Mouse (Mus musculus): ENCODE measurements around the gene Dlg2. TPM values are rescaled to one million over a fixed set of nuclear protein-coding genes. Genes with fewer than 3 reads are reported as not detected.

Dlg2 gene
- polyA plus RNA-seq, 1 experiment from 2014 or later = 3.0 TPM

- DNase-seq (ENCODE audit: low spot score) (no peak), ATAC-seq (replicated peaks; ENCODE audit: low FRiP score) (no peak)
- Histone ChIP-seq H3K27ac (ENCODE audit: low read depth, low read length) (no peak overlapping the region), H3K4me3 (ENCODE audit: low read depth, low read length) (no peak overlapping the region), H3K9me3 (ENCODE audit: control insufficient read depth, low read length) (no peaks in the 10 kb centered on the region), H3K4me2 (ENCODE audit: low read depth, low read length, severe bottlenecking) (no peak overlapping the region), H3K27me3 (ENCODE audit: control insufficient read depth, insufficient read depth, low read length) (no peaks in the 10 kb centered on the region), H3K4me1 (replicated peaks; ENCODE audit: control insufficient read depth, insufficient read depth, low read length) (peaks cover 2% of the 10 kb centered on the region; the same call in 1 of the 2 replicates), H3K36me3 (ENCODE audit: control insufficient read depth, insufficient read depth, low read length) (no peaks in the 10 kb centered on the region), H3K9ac (ENCODE audit: low read length) (no peak overlapping the region)
- WGBS = 81% methylated on average over 2 of the region's 2 CpGs
These were observed 609.6 kb downstream of the Dlg2 start for GRCm38 (mm10) chr7:91086071-91086470.

GRCm38 (mm10) chr7:91089211-91089930 is 612.9 kb downstream of the Dlg2 start:
- Histone ChIP-seq H3K36me3 (ENCODE audit: control insufficient read depth, insufficient read depth, low read length) (no peaks in the 10 kb centered on the region), H3K4me1 (replicated peaks; ENCODE audit: control insufficient read depth, insufficient read depth, low read length) (peaks cover 6% of the 10 kb centered on the region; the same call in 1 of the 2 replicates), H3K27me3 (ENCODE audit: control insufficient read depth, insufficient read depth, low read length) (no peaks in the 10 kb centered on the region), H3K9me3 (ENCODE audit: control insufficient read depth, low read length) (no peaks in the 10 kb centered on the region), H3K4me2 (ENCODE audit: low read depth, low read length, severe bottlenecking) (no peak overlapping the region), H3K9ac (ENCODE audit: low read length) (no peak overlapping the region), H3K27ac (ENCODE audit: low read depth, low read length) (no peak overlapping the region), H3K4me3 (ENCODE audit: low read depth, low read length) (no peak overlapping the region)
- WGBS = 31% methylated on average over 6 of the region's 6 CpGs
- ATAC-seq (replicated peaks; ENCODE audit: low FRiP score) (no peak), DNase-seq (ENCODE audit: low spot score) (no peak)

- H3K9me3 ChIP-seq (ENCODE audit: control insufficient read depth, low read length) = no peaks in the 10 kb centered on the region
- ATAC-seq (replicated peaks; ENCODE audit: low FRiP score) (no peak; the same call in 1 of the 2 replicates), DNase-seq (ENCODE audit: low spot score) (no peak)
- peaks cover 6% of the 10 kb centered on the region; the same call in 1 of the 2 replicates for H3K4me1 ChIP-seq (replicated peaks; ENCODE audit: control insufficient read depth, insufficient read depth, low read length)
- peak overlapping the region; percentile 32; the same call in 1 of the 2 replicates for H3K4me3 ChIP-seq (ENCODE audit: low read depth, low read length)
- no peaks in the 10 kb centered on the region for H3K36me3 ChIP-seq (ENCODE audit: control insufficient read depth, insufficient read depth, low read length)
- peak overlapping the region; percentile 73 for H3K4me2 ChIP-seq (ENCODE audit: low read depth, low read length, severe bottlenecking)
- 53% methylated on average over 5 of the region's 5 CpGs for WGBS
- H3K9ac ChIP-seq (ENCODE audit: low read length) = no peak overlapping the region; the same call in 1 of the 2 replicates
- no peak overlapping the region for H3K27ac ChIP-seq (ENCODE audit: low read depth, low read length)
- H3K27me3 ChIP-seq (ENCODE audit: control insufficient read depth, insufficient read depth, low read length) = no peaks in the 10 kb centered on the region
These were observed 613.9 kb downstream of the Dlg2 start for GRCm38 (mm10) chr7:91090317-91090829.

- Histone ChIP-seq H3K4me1 (replicated peaks; ENCODE audit: control insufficient read depth, insufficient read depth, low read length) (peaks cover 6% of the 10 kb centered on the region; the same call in 1 of the 2 replicates), H3K9ac (ENCODE audit: low read length) (peak overlapping the region; percentile 44; the same call in 1 of the 2 replicates), H3K36me3 (ENCODE audit: control insufficient read depth, insufficient read depth, low read length) (no peaks in the 10 kb centered on the region), H3K4me2 (ENCODE audit: low read depth, low read length, severe bottlenecking) (peak overlapping the region; percentile 73), H3K27me3 (ENCODE audit: control insufficient read depth, insufficient read depth, low read length) (no peaks in the 10 kb centered on the region), H3K4me3 (ENCODE audit: low read depth, low read length) (peak overlapping the region; percentile 32), H3K27ac (ENCODE audit: low read depth, low read length) (no peak overlapping the region), H3K9me3 (ENCODE audit: control insufficient read depth, low read length) (no peaks in the 10 kb centered on the region)
- ATAC-seq (replicated peaks; ENCODE audit: low FRiP score) = peak; percentile 78
- DNase-seq (ENCODE audit: low spot score) = peak; percentile 51
- WGBS = 10% methylated on average over 25 of the region's 25 CpGs
These were observed 614.6 kb downstream of the Dlg2 start for GRCm38 (mm10) chr7:91090830-91091683.

- DNase-seq (ENCODE audit: low spot score) = no peak
- ATAC-seq (replicated peaks; ENCODE audit: low FRiP score) = no peak
- 84% methylated on average over 7 of the region's 7 CpGs for WGBS
- H3K4me3 ChIP-seq (ENCODE audit: low read depth, low read length) = no peak overlapping the region
- no peak overlapping the region for H3K9ac ChIP-seq (ENCODE audit: low read length)
- H3K27me3 ChIP-seq (ENCODE audit: control insufficient read depth, insufficient read depth, low read length) = no peaks in the 10 kb centered on the region
- H3K27ac ChIP-seq (ENCODE audit: low read depth, low read length) = no peak overlapping the region
- H3K4me2 ChIP-seq (ENCODE audit: low read depth, low read length, severe bottlenecking) = no peak overlapping the region
- no peaks in the 10 kb centered on the region for H3K9me3 ChIP-seq (ENCODE audit: control insufficient read depth, low read length)
- peaks cover under 1% of the 10 kb centered on the region; the same call in 1 of the 2 replicates for H3K4me1 ChIP-seq (replicated peaks; ENCODE audit: control insufficient read depth, insufficient read depth, low read length)
- H3K36me3 ChIP-seq (ENCODE audit: control insufficient read depth, insufficient read depth, low read length) = no peaks in the 10 kb centered on the region
These were observed 620.0 kb downstream of the Dlg2 start for GRCm38 (mm10) chr7:91096467-91096866.

GRCm38 (mm10) chr7:91098521-91098920 is 622.0 kb downstream of the Dlg2 start:
- WGBS = 87% methylated on average over 3 of the region's 3 CpGs
- no peaks in the 10 kb centered on the region for H3K4me1 ChIP-seq (replicated peaks; ENCODE audit: control insufficient read depth, insufficient read depth, low read length)
- H3K9ac ChIP-seq (ENCODE audit: low read length) = no peak overlapping the region
- no peaks in the 10 kb centered on the region for H3K27me3 ChIP-seq (ENCODE audit: control insufficient read depth, insufficient read depth, low read length)
- no peak for DNase-seq (ENCODE audit: low spot score)
- H3K9me3 ChIP-seq (ENCODE audit: control insufficient read depth, low read length) = no peaks in the 10 kb centered on the region
- no peak overlapping the region for H3K27ac ChIP-seq (ENCODE audit: low read depth, low read length)
- H3K36me3 ChIP-seq (ENCODE audit: control insufficient read depth, insufficient read depth, low read length) = no peaks in the 10 kb centered on the region
- H3K4me2 ChIP-seq (ENCODE audit: low read depth, low read length, severe bottlenecking) = no peak overlapping the region
- no peak for ATAC-seq (replicated peaks; ENCODE audit: low FRiP score)
- no peak overlapping the region for H3K4me3 ChIP-seq (ENCODE audit: low read depth, low read length)

GRCm38 (mm10) chr7:91109575-91109974 is 633.1 kb downstream of the Dlg2 start:
- Histone ChIP-seq H3K9ac (ENCODE audit: low read length) (no peak overlapping the region), H3K4me2 (ENCODE audit: low read depth, low read length, severe bottlenecking) (no peak overlapping the region), H3K27me3 (ENCODE audit: control insufficient read depth, insufficient read depth, low read length) (no peaks in the 10 kb centered on the region), H3K9me3 (ENCODE audit: control insufficient read depth, low read length) (no peaks in the 10 kb centered on the region), H3K27ac (ENCODE audit: low read depth, low read length) (no peak overlapping the region), H3K4me3 (ENCODE audit: low read depth, low read length) (no peak overlapping the region), H3K36me3 (ENCODE audit: control insufficient read depth, insufficient read depth, low read length) (no peaks in the 10 kb centered on the region), H3K4me1 (replicated peaks; ENCODE audit: control insufficient read depth, insufficient read depth, low read length) (no peaks in the 10 kb centered on the region)
- 80% methylated on average over 3 of the region's 3 CpGs for WGBS
- DNase-seq (ENCODE audit: low spot score) (no peak), ATAC-seq (replicated peaks; ENCODE audit: low FRiP score) (no peak)

- 75% methylated on average over 4 of the region's 4 CpGs for WGBS
- no peak for DNase-seq (ENCODE audit: low spot score)
These were observed 655.7 kb downstream of the Dlg2 start for GRCm38 (mm10) chr7:91132128-91132527.

More at GRCm38 (mm10) chr7:91132128-91132527, 655.7 kb downstream of the Dlg2 start:
- no peaks in the 10 kb centered on the region for H3K36me3 ChIP-seq (ENCODE audit: control insufficient read depth, insufficient read depth, low read length)
- no peaks in the 10 kb centered on the region for H3K9me3 ChIP-seq (ENCODE audit: control insufficient read depth, low read length)
- ATAC-seq (replicated peaks; ENCODE audit: low FRiP score) = no peak
- H3K4me3 ChIP-seq (ENCODE audit: low read depth, low read length) = no peak overlapping the region
- no peaks in the 10 kb centered on the region for H3K27me3 ChIP-seq (ENCODE audit: control insufficient read depth, insufficient read depth, low read length)
- H3K4me1 ChIP-seq (replicated peaks; ENCODE audit: control insufficient read depth, insufficient read depth, low read length) = no peaks in the 10 kb centered on the region
- no peak overlapping the region for H3K9ac ChIP-seq (ENCODE audit: low read length)
- no peak overlapping the region for H3K27ac ChIP-seq (ENCODE audit: low read depth, low read length)
- no peak overlapping the region for H3K4me2 ChIP-seq (ENCODE audit: low read depth, low read length, severe bottlenecking)

Data from forebrain, embryonic 11.5 days (tissue).